Mouse (Mus musculus): ENCODE measurements around the gene Plekha7. TPM values are rescaled to one million over a fixed set of nuclear protein-coding genes. Genes with fewer than 3 reads are reported as not detected.

Plekha7 gene
- polyA plus RNA-seq, 1 experiment = 0.25 TPM

- no peak for TF ChIP-seq FOSL1 (IDR thresholded peaks at IDR 0.05; ENCODE audit: insufficient read depth, low read length, poor library complexity, severe bottlenecking)
- no peak for TF ChIP-seq CEBPB (IDR thresholded peaks at IDR 0.05; ENCODE audit: low read depth)
- TF ChIP-seq CTCF (IDR thresholded peaks at IDR 0.05; ENCODE audit: control insufficient read depth, insufficient read depth, insufficient read length) = no peak
- no peak for TF ChIP-seq MYOD1 (IDR thresholded peaks at IDR 0.05; ENCODE audit: control insufficient read depth, insufficient read length, low read depth)
- TF ChIP-seq MYOG (IDR thresholded peaks at IDR 0.05; ENCODE audit: control insufficient read depth, extremely low read depth, insufficient read length) = no peak
- no peak for TF ChIP-seq USF1 (IDR thresholded peaks at IDR 0.05; ENCODE audit: low read depth)
- Histone ChIP-seq H3K27me3 (ENCODE audit: control insufficient read depth, insufficient read depth, insufficient read length) (peaks cover 3% of the 10 kb centered on the region), H3K79me3 (ENCODE audit: low read depth) (no peaks in the 10 kb centered on the region), H3K4me3 (ENCODE audit: insufficient read depth, poor library complexity, severe bottlenecking) (no peak overlapping the region), H3K36me3 (ENCODE audit: control insufficient read depth, insufficient read depth) (no peaks in the 10 kb centered on the region), H3ac (ENCODE audit: control insufficient read depth, insufficient read length, low read depth) (no peak overlapping the region), H3K79me2 (ENCODE audit: control insufficient read depth, insufficient read depth) (no peaks in the 10 kb centered on the region)
These were observed 7.0 kb downstream of the Plekha7 start for GRCm38 (mm10) chr7:116301144-116301543.

GRCm38 (mm10) chr7:116298851-116299250 is 9.3 kb downstream of the Plekha7 start:
- Histone ChIP-seq H3K27me3 (ENCODE audit: control insufficient read depth, insufficient read depth, insufficient read length) (peaks cover 3% of the 10 kb centered on the region), H3ac (ENCODE audit: control insufficient read depth, insufficient read length, low read depth) (no peak overlapping the region), H3K4me3 (ENCODE audit: insufficient read depth, poor library complexity, severe bottlenecking) (no peak overlapping the region), H3K79me2 (ENCODE audit: control insufficient read depth, insufficient read depth) (no peaks in the 10 kb centered on the region), H3K79me3 (ENCODE audit: low read depth) (no peaks in the 10 kb centered on the region), H3K36me3 (ENCODE audit: control insufficient read depth, insufficient read depth) (no peaks in the 10 kb centered on the region)
- TF ChIP-seq MYOG (IDR thresholded peaks at IDR 0.05; ENCODE audit: control insufficient read depth, extremely low read depth, insufficient read length) = no peak
- TF ChIP-seq CEBPB (IDR thresholded peaks at IDR 0.05; ENCODE audit: low read depth) = no peak
- no peak for TF ChIP-seq CTCF (IDR thresholded peaks at IDR 0.05; ENCODE audit: control insufficient read depth, insufficient read depth, insufficient read length)
- no peak for TF ChIP-seq MYOD1 (IDR thresholded peaks at IDR 0.05; ENCODE audit: control insufficient read depth, insufficient read length, low read depth)
- TF ChIP-seq FOSL1 (IDR thresholded peaks at IDR 0.05; ENCODE audit: insufficient read depth, low read length, poor library complexity, severe bottlenecking) = no peak
- TF ChIP-seq MAX (IDR thresholded peaks at IDR 0.05) = no peak

- H3K36me3 ChIP-seq (ENCODE audit: control insufficient read depth, insufficient read depth) = no peaks in the 10 kb centered on the region
- H3K79me3 ChIP-seq (ENCODE audit: low read depth) = no peaks in the 10 kb centered on the region
- peaks cover 3% of the 10 kb centered on the region for H3K27me3 ChIP-seq (ENCODE audit: control insufficient read depth, insufficient read depth, insufficient read length)
- no peaks in the 10 kb centered on the region for H3K79me2 ChIP-seq (ENCODE audit: control insufficient read depth, insufficient read depth)
- no peak for TF ChIP-seq CTCF (IDR thresholded peaks at IDR 0.05; ENCODE audit: control insufficient read depth, insufficient read depth, insufficient read length)
- TF ChIP-seq MAX (IDR thresholded peaks at IDR 0.05) = no peak
- no peak for TF ChIP-seq CEBPB (IDR thresholded peaks at IDR 0.05; ENCODE audit: low read depth)
- TF ChIP-seq FOSL1 (IDR thresholded peaks at IDR 0.05; ENCODE audit: insufficient read depth, low read length, poor library complexity, severe bottlenecking) = no peak
- no peak for TF ChIP-seq MYOG (IDR thresholded peaks at IDR 0.05; ENCODE audit: control insufficient read depth, extremely low read depth, insufficient read length)
- TF ChIP-seq MYOD1 (IDR thresholded peaks at IDR 0.05; ENCODE audit: control insufficient read depth, insufficient read length, low read depth) = no peak
- TF ChIP-seq USF1 (IDR thresholded peaks at IDR 0.05; ENCODE audit: low read depth) = no peak
- H3K4me3 ChIP-seq (ENCODE audit: insufficient read depth, poor library complexity, severe bottlenecking) = no peak overlapping the region
- no peak overlapping the region for H3ac ChIP-seq (ENCODE audit: control insufficient read depth, insufficient read length, low read depth)
These were observed 9.8 kb downstream of the Plekha7 start for GRCm38 (mm10) chr7:116298389-116298788.

- H3K4me3 ChIP-seq (ENCODE audit: insufficient read depth, poor library complexity, severe bottlenecking) = no peak overlapping the region
- TF ChIP-seq CTCF (IDR thresholded peaks at IDR 0.05; ENCODE audit: control insufficient read depth, insufficient read depth, insufficient read length) (no peak), USF1 (IDR thresholded peaks at IDR 0.05; ENCODE audit: low read depth) (no peak), MYOG (IDR thresholded peaks at IDR 0.05; ENCODE audit: control insufficient read depth, extremely low read depth, insufficient read length) (no peak), MYOD1 (IDR thresholded peaks at IDR 0.05; ENCODE audit: control insufficient read depth, insufficient read length, low read depth) (no peak), CEBPB (IDR thresholded peaks at IDR 0.05; ENCODE audit: low read depth) (no peak), FOSL1 (IDR thresholded peaks at IDR 0.05; ENCODE audit: insufficient read depth, low read length, poor library complexity, severe bottlenecking) (no peak), MAX (IDR thresholded peaks at IDR 0.05) (no peak)
- H3K79me3 ChIP-seq (ENCODE audit: low read depth) = no peaks in the 10 kb centered on the region
- no peaks in the 10 kb centered on the region for H3K36me3 ChIP-seq (ENCODE audit: control insufficient read depth, insufficient read depth)
- H3K27me3 ChIP-seq (ENCODE audit: control insufficient read depth, insufficient read depth, insufficient read length) = peaks cover 9% of the 10 kb centered on the region
- no peak overlapping the region for H3ac ChIP-seq (ENCODE audit: control insufficient read depth, insufficient read length, low read depth)
- no peaks in the 10 kb centered on the region for H3K79me2 ChIP-seq (ENCODE audit: control insufficient read depth, insufficient read depth)
These were observed 13.2 kb downstream of the Plekha7 start for GRCm38 (mm10) chr7:116294961-116295360.

- no peaks in the 10 kb centered on the region for H3K79me3 ChIP-seq (ENCODE audit: low read depth)
- TF ChIP-seq MYOD1 (IDR thresholded peaks at IDR 0.05; ENCODE audit: control insufficient read depth, insufficient read length, low read depth) (no peak), CEBPB (IDR thresholded peaks at IDR 0.05; ENCODE audit: low read depth) (no peak), MYOG (IDR thresholded peaks at IDR 0.05; ENCODE audit: control insufficient read depth, extremely low read depth, insufficient read length) (no peak), CTCF (IDR thresholded peaks at IDR 0.05; ENCODE audit: control insufficient read depth, insufficient read depth, insufficient read length) (no peak), FOSL1 (IDR thresholded peaks at IDR 0.05; ENCODE audit: insufficient read depth, low read length, poor library complexity, severe bottlenecking) (no peak), MAX (IDR thresholded peaks at IDR 0.05) (no peak), USF1 (IDR thresholded peaks at IDR 0.05; ENCODE audit: low read depth) (no peak)
- no peak overlapping the region for H3K4me3 ChIP-seq (ENCODE audit: insufficient read depth, poor library complexity, severe bottlenecking)
- H3ac ChIP-seq (ENCODE audit: control insufficient read depth, insufficient read length, low read depth) = no peak overlapping the region
- H3K36me3 ChIP-seq (ENCODE audit: control insufficient read depth, insufficient read depth) = no peaks in the 10 kb centered on the region
- peaks cover 6% of the 10 kb centered on the region for H3K27me3 ChIP-seq (ENCODE audit: control insufficient read depth, insufficient read depth, insufficient read length)
- no peaks in the 10 kb centered on the region for H3K79me2 ChIP-seq (ENCODE audit: control insufficient read depth, insufficient read depth)
These were observed 15.8 kb downstream of the Plekha7 start for GRCm38 (mm10) chr7:116292377-116292776.

GRCm38 (mm10) chr7:116290559-116290958 is 17.6 kb downstream of the Plekha7 start:
- no peaks in the 10 kb centered on the region for H3K79me2 ChIP-seq (ENCODE audit: control insufficient read depth, insufficient read depth)
- no peaks in the 10 kb centered on the region for H3K79me3 ChIP-seq (ENCODE audit: low read depth)
- TF ChIP-seq MYOD1 (IDR thresholded peaks at IDR 0.05; ENCODE audit: control insufficient read depth, insufficient read length, low read depth) (no peak), CTCF (IDR thresholded peaks at IDR 0.05; ENCODE audit: control insufficient read depth, insufficient read depth, insufficient read length) (no peak), CEBPB (IDR thresholded peaks at IDR 0.05; ENCODE audit: low read depth) (no peak), MYOG (IDR thresholded peaks at IDR 0.05; ENCODE audit: control insufficient read depth, extremely low read depth, insufficient read length) (no peak), MAX (IDR thresholded peaks at IDR 0.05) (no peak), USF1 (IDR thresholded peaks at IDR 0.05; ENCODE audit: low read depth) (no peak), FOSL1 (IDR thresholded peaks at IDR 0.05; ENCODE audit: insufficient read depth, low read length, poor library complexity, severe bottlenecking) (no peak)
- peaks cover 6% of the 10 kb centered on the region for H3K27me3 ChIP-seq (ENCODE audit: control insufficient read depth, insufficient read depth, insufficient read length)
- H3ac ChIP-seq (ENCODE audit: control insufficient read depth, insufficient read length, low read depth) = no peak overlapping the region
- no peak overlapping the region for H3K4me3 ChIP-seq (ENCODE audit: insufficient read depth, poor library complexity, severe bottlenecking)
- no peaks in the 10 kb centered on the region for H3K36me3 ChIP-seq (ENCODE audit: control insufficient read depth, insufficient read depth)
